Mouse (Mus musculus) spleen, postnatal 36 days (tissue): ENCODE measurements around the gene Stk17b.
"Not testable (repeated sequence)": the region's sequence is repeated elsewhere in the genome, so short reads cannot be mapped to it uniquely, and the experiment has no call there.

Source experiments
- DNase-seq, 2 experiments: peaks; one replicate each; pipeline ENCODE4 v3.0.0; 2022; ENCODE audit warnings: low spot score in 2 of 2, mixed read lengths in 1 of 2

Gene Stk17b

DNA sequence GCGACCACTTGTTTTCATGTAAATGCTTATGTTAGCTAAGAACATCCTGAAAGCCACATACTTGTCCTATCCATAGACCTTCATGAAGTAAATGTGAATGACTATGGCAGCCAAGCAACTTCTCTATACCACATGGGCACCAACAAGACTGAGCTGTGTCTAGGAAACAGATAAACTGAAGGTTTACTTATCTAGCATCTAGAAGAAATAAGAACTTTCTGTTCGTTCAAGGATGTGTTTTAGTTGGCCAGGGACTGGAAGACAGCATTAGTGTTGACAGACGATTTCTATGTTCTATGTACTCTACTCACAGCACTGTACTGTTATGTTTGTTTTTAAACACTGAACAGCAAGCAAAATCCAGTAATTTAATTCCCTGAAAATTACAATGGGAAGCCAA, 2.9 kb downstream of the Stk17b start:
- DNase-seq: no peak

DNA sequence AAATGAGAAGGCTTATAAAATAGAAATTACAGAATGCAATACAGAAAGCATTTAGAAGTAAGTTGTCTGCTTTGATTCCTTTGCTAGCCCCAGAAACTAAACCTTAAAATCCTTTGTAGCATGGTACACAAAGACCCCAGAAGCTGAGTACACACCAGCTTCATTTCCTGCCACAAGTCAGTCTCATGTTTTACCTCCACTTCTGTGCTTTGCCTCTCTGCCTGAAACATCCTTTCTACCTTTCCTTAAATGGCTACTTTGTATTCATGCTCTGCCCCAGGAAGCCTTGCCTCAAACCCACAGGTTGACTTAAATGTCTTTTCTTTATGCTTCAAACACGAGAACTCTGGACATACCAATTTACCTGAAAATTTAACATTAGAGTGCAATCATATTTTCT, 3.7 kb downstream of the Stk17b start:
- peak; percentile 51 for DNase-seq

DNA sequence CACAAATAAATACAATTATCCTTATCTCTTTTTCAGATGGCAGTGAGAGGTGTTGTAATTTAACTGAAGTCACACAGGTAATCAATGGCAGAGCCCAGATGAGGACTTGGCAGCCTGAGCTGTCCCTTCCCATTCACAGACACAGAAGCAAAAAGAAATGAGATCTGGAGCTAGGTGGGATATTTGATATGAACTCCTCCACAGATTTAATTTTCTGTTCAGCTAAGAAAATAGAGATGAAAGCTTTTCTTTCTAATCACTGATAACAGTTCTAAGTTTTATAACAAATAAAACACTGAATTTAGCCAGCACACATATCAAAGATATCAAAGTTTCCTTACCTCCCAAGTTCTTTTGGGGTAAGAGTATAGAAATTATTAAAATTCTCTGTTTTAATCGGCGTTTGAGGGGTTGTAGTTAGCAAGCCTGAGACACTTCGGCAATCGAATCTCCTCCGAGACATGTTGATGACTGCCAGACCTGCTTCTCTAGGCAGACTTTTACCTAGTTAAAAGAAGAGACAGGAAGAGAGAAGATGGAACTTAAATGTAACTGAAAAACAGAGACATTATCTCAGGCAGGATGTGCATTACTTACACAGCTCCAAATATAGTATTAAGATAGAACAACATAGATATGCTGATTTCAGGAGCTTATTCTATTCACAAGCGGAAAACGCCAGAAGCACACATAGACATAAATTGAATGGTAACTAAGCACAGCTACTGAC, 8.7 kb downstream of the Stk17b start:
- peak in 1 of 2 experiments; percentile 33 for DNase-seq

DNA sequence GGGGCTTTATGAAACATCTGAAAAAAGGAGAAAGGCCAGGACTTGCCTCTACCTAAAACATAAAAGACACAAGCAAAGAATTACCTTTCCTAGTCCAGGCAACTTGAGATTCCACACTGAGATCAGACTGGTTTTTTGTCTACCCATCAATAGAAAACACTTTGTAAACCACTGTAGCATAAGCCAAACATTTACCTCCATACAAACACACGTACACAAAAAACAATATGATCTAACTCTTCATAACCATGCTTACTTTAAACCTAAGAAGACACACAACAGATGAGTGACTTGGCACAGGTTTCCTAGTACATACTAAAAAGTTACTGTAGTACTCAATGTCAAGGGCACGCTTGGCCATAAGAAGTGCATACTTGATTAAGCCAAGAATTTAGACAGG, 9.5 kb downstream of the Stk17b start:
- DNase-seq: no peak

DNA sequence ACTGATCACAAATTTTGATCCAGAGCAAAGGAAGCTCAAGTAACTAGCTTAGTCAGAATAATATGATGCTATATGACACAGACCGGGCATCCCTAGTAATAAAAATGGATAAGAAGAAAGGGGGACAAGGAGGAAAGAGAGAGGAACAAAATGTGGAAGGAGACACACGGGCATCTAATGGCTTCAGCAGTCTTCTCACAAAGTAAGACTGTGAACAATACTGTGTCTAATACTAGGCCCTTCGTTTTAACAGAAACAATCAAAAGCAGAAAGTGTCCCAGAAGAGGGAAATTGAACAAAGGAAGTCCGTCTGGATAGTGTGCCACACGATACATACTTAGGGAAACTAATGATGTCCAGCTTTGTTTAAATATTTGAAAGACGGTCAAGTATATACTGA, 10.0 kb downstream of the Stk17b start:
- DNase-seq: no peak

DNA sequence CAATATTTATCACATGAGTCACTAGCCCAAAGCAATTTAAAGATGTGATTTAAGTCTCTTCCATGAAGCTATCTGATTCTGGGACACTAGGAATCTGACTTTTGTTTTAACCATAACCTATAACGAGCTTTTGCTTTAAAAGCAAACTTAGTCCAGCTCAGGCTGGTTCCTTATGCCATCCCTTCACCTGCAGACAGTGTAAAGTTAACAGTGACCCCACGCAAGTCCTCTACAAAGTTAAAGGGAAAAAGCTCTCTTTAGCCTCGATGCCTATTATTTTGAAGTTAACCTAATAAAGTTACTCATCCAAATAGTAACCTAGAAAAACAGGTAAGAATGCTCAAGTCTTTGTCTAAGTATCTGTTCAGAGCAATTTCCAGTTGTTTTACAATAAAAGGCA, 10.5 kb downstream of the Stk17b start:
- DNase-seq: no peak

DNA sequence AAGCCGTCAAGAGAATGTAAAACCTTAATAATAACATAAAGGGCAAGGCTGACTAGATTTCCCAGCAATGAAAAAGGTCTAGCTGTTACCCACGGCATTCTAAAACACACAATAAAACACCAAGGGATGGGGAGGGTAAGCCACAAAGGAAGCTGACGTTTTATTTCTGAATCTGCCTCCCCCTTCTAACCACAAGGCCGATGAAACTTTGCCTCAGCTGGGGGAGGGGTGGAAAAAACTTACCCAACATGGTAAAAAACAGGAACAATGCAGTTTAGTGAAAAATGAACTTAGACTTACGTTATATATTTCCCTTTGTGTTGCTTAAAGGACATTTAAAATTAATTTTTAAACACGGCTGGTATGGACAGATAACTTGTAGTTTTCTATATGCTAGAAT, 11.0 kb downstream of the Stk17b start:
- peak; percentile 91 to 95 for DNase-seq

DNA sequence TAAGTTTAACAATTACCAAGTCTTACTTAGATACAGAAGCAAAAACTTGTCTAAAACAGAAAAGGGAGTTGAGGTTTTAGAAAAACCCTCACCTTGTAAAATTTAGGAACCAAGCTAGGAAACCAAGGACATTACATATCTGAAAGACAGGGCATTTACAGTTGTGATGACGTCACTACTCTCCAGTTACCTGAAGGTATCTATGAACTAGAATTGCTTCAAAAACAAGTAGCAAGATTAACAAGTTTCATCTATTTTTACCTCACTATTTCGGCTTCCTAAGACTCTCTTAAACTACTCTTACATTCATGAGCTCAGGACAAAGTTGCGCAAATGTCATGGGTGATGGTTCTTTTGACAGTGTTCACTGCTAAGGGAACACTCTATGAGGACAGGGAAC, 12.1 kb downstream of the Stk17b start:
- no peak for DNase-seq

DNA sequence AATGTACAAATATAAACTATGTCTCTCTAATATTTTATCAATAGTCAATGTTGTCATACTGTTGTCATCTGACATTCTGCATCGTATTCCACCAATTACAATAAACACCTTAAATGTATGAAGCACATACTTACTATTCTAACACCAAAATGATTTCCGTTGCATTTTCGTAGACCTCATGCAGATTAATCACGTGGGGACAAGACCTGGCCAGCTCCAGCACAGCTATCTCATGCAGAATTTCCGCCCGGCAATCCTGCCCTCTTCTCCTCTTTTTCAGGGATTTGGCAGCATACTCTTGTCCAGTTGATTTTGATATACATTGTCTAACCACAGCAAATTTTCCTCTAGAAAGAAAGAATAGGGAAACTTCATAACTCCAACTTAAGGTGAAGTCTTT, 13.5 kb downstream of the Stk17b start:
- DNase-seq: no peak

DNA sequence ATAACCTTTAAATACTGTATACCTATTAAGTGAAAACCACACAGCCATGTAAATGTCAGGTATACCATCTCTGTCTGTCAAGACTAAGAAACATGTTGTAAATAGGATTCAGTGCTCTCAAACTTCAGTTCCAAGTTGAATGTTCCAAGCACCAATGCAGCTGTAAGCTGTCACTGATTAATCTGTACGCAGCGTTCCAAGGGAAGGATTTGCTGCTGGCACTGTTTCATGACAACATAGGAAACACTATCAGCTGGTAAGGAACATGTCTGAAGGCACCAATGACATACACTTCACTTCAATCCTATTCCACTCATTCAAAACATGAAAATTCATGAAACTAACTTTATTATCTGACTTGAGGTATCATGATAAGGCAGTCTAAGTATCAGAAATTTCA, 18.9 kb downstream of the Stk17b start:
- no peak for DNase-seq

DNA sequence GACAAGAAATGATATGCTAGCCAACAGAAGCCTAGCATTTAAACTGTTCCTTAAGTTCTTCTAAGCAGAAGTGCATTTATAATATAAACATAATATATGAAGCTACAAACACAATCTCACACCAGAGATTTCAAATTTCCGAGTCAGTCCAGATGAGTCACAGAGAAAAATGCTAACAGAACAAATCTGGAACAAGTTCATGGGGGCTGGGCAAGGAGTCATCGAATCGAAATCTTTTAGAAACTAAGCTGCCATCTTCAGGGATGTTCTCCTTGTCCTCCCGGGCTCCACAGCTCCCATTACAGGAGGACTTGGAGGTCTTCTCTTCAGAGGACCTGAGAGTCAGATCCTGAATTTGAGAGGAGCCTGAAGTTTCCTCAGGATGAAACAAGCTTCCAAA, 27.7 kb downstream of the Stk17b start:
- DNase-seq: no peak

DNA sequence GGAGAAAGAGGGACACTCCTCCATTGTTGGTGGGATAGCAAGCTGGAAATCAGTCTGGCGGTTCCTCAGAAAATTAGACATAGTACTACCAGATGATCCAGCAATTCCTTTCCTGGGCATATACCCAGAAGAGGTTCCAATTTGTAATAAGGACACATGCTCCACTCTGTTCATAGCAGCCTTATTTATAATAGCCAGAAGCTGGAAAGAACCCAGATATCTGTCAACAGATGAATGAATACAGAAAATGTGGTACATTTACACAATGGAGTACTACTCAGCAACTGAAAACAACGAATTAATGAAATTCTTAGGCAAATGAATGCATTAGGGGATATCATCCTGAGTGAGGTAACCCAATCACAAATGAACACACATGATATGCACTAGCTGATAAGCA, 31.5 kb downstream of the Stk17b start:
- not testable (repeated sequence) for DNase-seq

DNA sequence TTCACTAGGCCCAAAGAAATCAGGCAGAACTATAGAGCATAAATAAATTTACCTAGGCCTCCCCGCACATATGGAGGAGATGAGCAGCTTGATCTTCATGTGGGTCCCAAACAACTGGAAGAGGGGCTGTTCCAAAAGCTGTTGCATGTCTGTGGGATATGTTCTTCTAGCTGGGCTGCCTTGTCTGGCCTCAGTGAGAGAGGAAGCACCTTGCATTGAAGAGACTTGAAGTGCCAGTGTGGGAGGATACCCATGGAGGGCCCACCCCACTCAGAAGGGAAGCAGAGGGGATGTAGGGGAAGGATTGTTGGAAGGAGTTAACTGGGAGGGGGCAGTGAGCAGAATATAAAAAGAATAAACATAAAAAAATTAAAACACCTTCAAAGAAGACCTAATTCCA, 33.9 kb downstream of the Stk17b start:
- DNase-seq: no peak

DNA sequence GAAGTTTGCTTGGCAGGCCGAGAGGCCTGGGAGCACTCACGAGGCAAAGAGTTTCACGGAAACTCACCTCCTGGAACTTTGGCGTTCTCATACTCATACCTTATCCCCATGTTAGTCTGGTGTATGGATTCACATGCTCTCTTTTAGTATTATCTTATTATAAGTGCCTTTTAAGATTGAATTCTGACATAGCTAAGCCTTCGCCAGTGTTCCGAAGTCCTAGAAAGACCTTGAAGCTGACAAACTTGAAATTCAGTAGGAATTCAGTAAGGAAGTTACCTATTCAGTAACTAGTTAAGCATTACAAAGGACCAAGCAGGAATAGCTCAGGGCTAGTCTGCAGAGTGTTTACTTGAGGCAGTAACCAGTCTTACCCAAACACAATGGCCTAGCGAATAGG, 34.3 kb downstream of the Stk17b start:
- not testable (repeated sequence) for DNase-seq

DNA sequence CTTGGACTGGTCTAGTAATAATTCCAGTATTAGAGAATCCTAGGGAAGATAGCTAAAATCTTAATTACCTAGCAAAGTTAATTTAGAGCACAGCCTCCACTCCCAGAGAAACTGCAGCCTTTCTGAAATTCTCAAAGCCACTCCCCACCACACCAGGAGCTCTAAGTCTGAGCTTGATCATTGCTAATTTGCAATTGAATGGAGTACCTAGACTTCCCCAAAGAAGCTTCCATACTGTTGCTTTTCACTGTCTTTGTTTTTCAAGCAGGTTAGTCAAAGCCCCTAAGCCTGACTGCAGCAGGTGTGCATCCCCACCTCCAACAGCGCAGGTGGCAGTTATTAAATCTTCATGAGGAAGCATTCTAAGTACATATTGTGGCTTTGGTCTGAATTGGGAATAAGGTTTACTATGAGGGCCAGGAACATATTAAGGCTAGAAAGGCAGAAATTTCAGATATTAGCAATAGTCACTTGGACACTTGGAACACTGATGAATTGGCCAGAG, 35.1 kb downstream of the Stk17b start:
- DNase-seq: not testable (repeated sequence)

DNA sequence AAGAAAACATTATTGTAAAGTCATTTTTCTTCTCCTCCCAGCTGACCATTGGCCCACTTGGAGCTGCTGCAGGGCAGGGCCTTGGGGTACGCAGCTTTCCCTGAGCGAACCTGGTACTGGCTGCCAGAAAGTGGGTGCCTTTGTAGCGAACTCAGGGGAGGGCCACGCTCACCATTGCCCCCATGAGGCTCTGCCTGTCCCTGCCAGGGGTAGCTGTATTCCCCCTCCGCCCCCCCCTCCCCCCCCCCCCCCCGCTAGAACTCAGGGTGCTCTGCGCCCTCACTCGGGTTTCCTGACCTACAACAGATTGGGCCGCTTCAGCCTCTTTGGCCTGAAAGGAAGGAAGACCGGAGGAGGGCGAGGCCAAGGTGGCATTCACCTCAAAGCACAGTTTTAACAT, 36.5 kb downstream of the Stk17b start:
- DNase-seq: no peak

DNA sequence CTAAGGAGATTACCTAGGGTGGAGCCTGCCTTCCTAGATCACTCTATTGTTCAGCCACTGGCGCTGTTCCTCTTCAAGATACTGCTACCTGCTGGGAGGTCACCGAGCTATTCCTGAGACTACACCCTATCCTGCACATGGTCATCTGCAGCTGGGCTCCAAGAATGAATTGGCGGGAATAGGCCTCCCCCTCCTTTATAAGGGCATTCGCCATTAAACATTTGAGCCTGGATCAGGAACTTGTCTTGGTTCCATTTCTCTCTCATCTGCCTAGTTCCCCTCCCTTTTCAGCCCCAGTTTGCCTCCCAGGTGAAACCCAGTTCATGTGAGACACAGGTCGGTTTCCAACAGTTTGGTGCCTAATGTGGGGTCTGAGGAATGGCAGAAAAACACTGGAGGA, 39.0 kb downstream of the Stk17b start:
- no peak for DNase-seq

DNA sequence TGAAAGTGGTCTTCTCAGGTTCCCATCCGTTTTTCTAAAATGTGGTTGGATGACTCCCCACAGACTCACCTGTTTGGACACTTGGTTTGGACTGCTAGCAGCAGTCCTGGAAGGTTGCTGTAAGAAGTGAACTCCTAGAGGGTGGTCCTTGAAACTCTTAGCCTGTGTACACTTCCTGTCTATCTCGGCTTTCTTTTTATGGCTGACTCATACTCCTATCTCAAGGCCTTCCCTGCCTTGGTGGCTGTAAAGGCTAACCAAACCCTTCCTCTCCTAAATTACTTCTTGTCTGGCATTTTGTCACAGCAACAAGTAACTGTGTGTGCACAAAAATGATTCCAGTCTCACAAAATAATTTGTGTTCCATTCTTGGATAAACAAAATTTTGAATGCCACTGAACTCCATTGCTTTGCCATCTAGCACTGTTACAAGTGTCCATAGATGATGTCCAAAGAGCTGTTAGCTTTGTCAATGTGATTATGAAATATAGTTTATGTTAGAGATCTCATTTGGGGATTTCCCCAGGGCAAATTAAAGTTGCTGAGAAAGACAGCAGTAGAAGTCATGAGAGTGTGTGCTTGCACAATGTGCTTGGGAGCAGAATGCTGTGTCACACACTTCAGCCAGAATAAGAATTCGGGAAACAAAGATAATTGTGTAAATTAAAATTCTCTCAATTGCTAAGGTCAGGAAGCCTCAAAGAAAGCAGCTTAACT, 43.1 kb downstream of the Stk17b start:
- no peak for DNase-seq

DNA sequence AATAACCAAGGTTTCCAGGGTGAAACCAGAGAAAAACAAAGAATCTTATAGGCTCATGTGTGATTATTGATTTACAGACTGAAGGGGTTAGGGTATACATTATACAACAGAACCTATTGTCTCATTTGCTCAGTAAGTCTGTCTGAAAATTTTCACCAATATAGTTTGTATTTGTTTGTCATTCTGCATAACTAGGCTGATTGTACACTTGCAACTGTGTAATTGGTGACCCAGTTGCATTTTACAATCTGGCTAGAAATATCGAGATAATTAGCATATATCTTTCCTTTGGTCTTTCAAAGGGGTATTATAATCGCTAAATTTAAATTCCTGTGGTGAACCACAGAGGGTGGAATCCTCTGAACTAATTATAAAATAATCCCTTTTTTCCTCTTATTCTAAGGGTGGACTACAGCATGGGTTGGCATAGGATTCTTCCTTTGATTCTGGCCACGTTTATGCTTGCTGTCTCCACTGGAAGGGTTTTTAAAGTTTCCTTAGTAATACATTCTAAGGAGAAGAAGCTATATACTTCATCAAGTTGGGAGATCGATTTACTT, 44.2 kb downstream of the Stk17b start:
- DNase-seq: no peak

DNA sequence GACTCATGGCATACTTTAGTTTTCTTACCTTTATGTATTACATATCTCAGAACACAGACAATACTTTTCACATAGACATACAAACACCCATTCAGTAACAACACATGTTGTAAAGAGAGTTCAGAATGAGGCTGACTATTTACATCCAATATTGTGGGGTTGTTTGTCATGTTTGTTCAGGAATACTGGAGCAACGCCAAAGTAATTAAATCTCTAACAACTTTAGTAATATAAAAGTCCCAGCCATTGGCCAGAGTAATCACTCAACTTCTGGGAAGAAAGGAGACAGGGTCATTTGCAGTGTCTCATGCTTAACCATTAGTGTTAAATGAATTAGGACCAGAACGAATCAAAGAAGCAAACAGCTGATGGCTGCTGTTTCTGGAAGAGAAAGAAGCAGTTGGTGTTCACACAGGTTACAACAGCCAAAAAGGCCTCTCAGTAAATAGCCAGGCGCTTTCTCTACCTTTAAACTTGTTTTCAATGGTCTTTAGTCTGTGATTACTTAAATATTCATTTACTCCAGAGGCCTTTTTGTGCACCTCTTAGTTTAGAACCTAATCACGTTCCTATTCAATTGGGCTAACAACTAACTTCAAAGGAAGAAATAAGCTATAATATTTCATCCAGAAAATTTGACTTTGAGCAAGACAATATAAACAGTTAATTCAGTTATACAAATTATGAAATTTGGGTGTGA, 44.8 kb downstream of the Stk17b start:
- DNase-seq: not testable (repeated sequence)

DNA sequence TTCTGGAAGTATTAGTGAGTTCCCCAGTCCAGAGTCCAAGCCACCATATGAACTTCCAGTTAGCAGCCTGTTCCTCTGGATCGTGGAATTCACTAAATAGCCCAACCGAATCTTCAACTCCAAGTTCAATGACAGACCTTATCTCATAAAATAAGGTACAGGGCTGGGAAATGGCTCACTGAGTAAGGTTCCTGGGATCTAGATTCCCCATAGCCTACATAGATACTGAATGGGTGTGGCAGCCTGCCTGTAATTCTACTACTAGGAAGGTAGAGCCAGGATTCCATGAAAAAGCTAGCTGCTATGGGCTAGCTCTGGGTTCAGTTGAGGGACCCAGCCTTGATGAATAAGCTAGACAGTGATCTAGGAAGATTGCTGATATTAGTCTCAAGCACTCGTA, 48.4 kb downstream of the Stk17b start:
- no peak for DNase-seq

DNA sequence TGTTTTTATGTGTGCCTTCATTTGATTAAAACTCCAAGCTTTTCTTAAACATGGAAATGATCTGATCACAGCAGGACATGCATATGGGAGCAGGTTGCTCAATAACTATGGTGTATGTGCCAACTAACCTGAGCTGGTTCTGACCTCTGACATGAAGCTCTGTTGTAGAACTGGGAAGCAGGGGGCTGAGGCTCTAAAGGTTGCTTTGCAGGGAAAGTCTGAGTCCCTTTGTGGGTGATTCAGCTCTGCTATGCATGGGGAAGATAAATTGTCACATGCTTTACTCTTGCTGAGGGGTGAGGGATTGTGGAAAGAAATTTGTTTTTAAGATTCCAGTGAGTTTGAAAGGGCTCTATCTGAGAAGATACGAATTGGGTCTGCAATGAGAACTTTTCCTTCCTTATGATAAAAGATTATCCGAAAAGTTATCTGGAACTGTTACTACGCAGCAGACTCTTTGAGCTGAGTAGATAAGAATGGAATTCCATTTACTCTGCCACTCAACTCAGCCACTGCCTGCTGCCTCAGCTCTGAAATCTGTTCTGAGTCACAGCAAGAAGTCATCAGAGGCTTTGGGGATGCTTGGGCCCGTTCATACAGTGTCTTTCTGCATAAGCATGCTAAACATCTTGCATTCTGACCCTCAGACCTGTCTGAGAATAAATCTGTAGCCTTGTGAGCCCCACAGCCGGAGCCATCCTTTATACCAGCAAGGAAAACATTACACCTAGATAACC, 56.4 kb downstream of the Stk17b start:
- DNase-seq: no peak
